Mouse (Mus musculus) forebrain, embryonic 11.5 days (tissue): ENCODE results near the gene Txndc12. TPM values are rescaled to one million over a fixed set of nuclear protein-coding genes. Genes with fewer than 3 reads are reported as not detected.

ENCODE experiments used
- ATAC-seq: fragments of 200-750 bp; cut with Nextera tagmentation; replicated peaks from 2 replicates; pipeline ENCODE4 v1.8.0; 2017; ENCODE audit warnings: moderate TSS enrichment; ENCODE audit not compliant: low FRiP score
- DNase-seq: peaks from one replicate; pipeline ENCODE4 v3.0.0-alpha.2; 2017; ENCODE audit warnings: low spot score
- H3K27ac ChIP-seq: fragments of 300-500 bp; sonication (generic); 2 replicates; pipeline ENCODE4 v1.5.1; 2014; ENCODE audit warnings: low read depth, low read length
- H3K27me3 ChIP-seq: fragments of 300-500 bp; sonication (generic); 2 replicates; pipeline ENCODE4 v1.6.1; 2014; ENCODE audit warnings: mild to moderate bottlenecking, low read length, mixed read lengths; ENCODE audit not compliant: control insufficient read depth, insufficient read depth
- H3K36me3 ChIP-seq: fragments of 300-500 bp; sonication (generic); 2 replicates; pipeline ENCODE4 v1.6.1; 2014; ENCODE audit warnings: mild to moderate bottlenecking, low read length, moderate library complexity, mixed read lengths; ENCODE audit not compliant: control insufficient read depth, insufficient read depth
- H3K4me1 ChIP-seq: fragments of 300-500 bp; sonication (generic); replicated peaks from 2 replicates; pipeline ENCODE4 v1.6.1; 2014; ENCODE audit warnings: low read length, mixed read lengths; ENCODE audit not compliant: control insufficient read depth, insufficient read depth
- H3K4me2 ChIP-seq: fragments of 300-500 bp; sonication (generic); 2 replicates; pipeline ENCODE4 v1.6.1; 2014; ENCODE audit warnings: low read depth, mild to moderate bottlenecking, low read length, moderate library complexity, mixed read lengths; ENCODE audit not compliant: severe bottlenecking
- H3K4me3 ChIP-seq: fragments of 300-500 bp; sonication (generic); 2 replicates; pipeline ENCODE4 v1.5.1; 2014; ENCODE audit warnings: low read depth, low read length
- H3K9ac ChIP-seq: fragments of 300-500 bp; sonication (generic); 2 replicates; pipeline ENCODE4 v1.6.1; 2014; ENCODE audit warnings: low read length
- H3K9me3 ChIP-seq: fragments of 300-500 bp; sonication (generic); 2 replicates; pipeline ENCODE4 v1.6.1; 2016; ENCODE audit warnings: low read length, mixed read lengths; ENCODE audit not compliant: control insufficient read depth
- WGBS: fragments of 180-500 bp; shearing (Covaris S2); extraction: QIAGEN DNeasy Blood & Tissue Kit; methylation state at CpG from one replicate; pipeline ENCODE4 v1.1.7; 2014; 5-methylcytosine and 5-hydroxymethylcytosine counted together
- polyA plus RNA-seq: library from polyadenylated mRNA; unstranded; fragments of >200 nt; fragmentation: Nextera tagmentation; extraction: Ambion mirVana; gene quantifications from 2 replicates; pipeline ENCODE4 v1.2.1, GENCODE M21; 2014

Gene Txndc12
- polyA plus RNA-seq, 1 experiment from 2014 or later = 101 TPM

- H3K9ac ChIP-seq = no peak overlapping the region
- H3K27me3 ChIP-seq = no peaks in the 10 kb centered on the region
- no peak overlapping the region for H3K4me2 ChIP-seq
- H3K4me1 ChIP-seq = no peaks in the 10 kb centered on the region
- WGBS = 71% methylated on average over 6 of the region's 6 CpGs
- no peaks in the 10 kb centered on the region for H3K36me3 ChIP-seq
- ATAC-seq (no peak), DNase-seq (no peak)
- H3K4me3 ChIP-seq = no peak overlapping the region
- no peaks in the 10 kb centered on the region for H3K9me3 ChIP-seq
- H3K27ac ChIP-seq = no peak overlapping the region
Observed at GRCm38 (mm10) chr4:108811550-108811949, 22.9 kb upstream of the Txndc12 start.

GRCm38 (mm10) chr4:108825677-108826076 is 8.7 kb upstream of the Txndc12 start:
- no peak overlapping the region for H3K4me2 ChIP-seq
- no peak for ATAC-seq

GRCm38 (mm10) chr4:108826096-108826495 is 8.3 kb upstream of the Txndc12 start:
- H3K27me3 ChIP-seq = no peaks in the 10 kb centered on the region
- H3K9me3 ChIP-seq = no peaks in the 10 kb centered on the region
- DNase-seq (no peak), ATAC-seq (no peak)
- no peak overlapping the region for H3K4me3 ChIP-seq
- no peak overlapping the region for H3K9ac ChIP-seq
- H3K4me1 ChIP-seq = no peaks in the 10 kb centered on the region
- no peak overlapping the region for H3K4me2 ChIP-seq
- H3K27ac ChIP-seq = no peak overlapping the region
- WGBS = 92% methylated on average over 1 of the region's 1 CpGs
- H3K36me3 ChIP-seq = peaks cover 15% of the 10 kb centered on the region; the same call in 1 of the 2 replicates

More at GRCm38 (mm10) chr4:108825677-108826076, 8.7 kb upstream of the Txndc12 start:
- H3K9ac ChIP-seq = no peak overlapping the region
- H3K27me3 ChIP-seq = no peaks in the 10 kb centered on the region
- no peak overlapping the region for H3K4me3 ChIP-seq
- WGBS = 98% methylated on average over 3 of the region's 3 CpGs
- DNase-seq = no peak
- H3K27ac ChIP-seq = no peak overlapping the region
- peaks cover 15% of the 10 kb centered on the region; the same call in 1 of the 2 replicates for H3K36me3 ChIP-seq
- H3K4me1 ChIP-seq = no peaks in the 10 kb centered on the region
- no peaks in the 10 kb centered on the region for H3K9me3 ChIP-seq

- Histone ChIP-seq H3K4me2 (no peak overlapping the region), H3K36me3 (peaks cover 15% of the 10 kb centered on the region; the same call in 1 of the 2 replicates)
- 98% methylated on average over 2 of the region's 2 CpGs for WGBS
Observed at GRCm38 (mm10) chr4:108826643-108827042, 7.8 kb upstream of the Txndc12 start.

GRCm38 (mm10) chr4:108830698-108831097 is 3.7 kb upstream of the Txndc12 start:
- no peak overlapping the region for H3K4me2 ChIP-seq
- ATAC-seq (no peak), DNase-seq (no peak)
- WGBS = 89% methylated on average over 1 of the region's 1 CpGs
- no peak overlapping the region for H3K4me3 ChIP-seq
- H3K9ac ChIP-seq = no peak overlapping the region; the same call in 1 of the 2 replicates
- no peak overlapping the region for H3K27ac ChIP-seq
- peaks cover 4% of the 10 kb centered on the region; the same call in 1 of the 2 replicates for H3K4me1 ChIP-seq
- peaks cover 10% of the 10 kb centered on the region; the same call in 1 of the 2 replicates for H3K36me3 ChIP-seq
- no peaks in the 10 kb centered on the region for H3K9me3 ChIP-seq
- H3K27me3 ChIP-seq = no peaks in the 10 kb centered on the region

More at GRCm38 (mm10) chr4:108826643-108827042, 7.8 kb upstream of the Txndc12 start:
- Histone ChIP-seq H3K4me1 (no peaks in the 10 kb centered on the region; the same call in 1 of the 2 replicates), H3K4me3 (no peak overlapping the region), H3K27me3 (no peaks in the 10 kb centered on the region), H3K9ac (no peak overlapping the region), H3K9me3 (no peaks in the 10 kb centered on the region), H3K27ac (no peak overlapping the region)
- no peak for DNase-seq
- ATAC-seq = no peak

GRCm38 (mm10) chr4:108832916-108833827 is 1.2 kb upstream of the Txndc12 start, which contains the start of gene Btf3l4:
Btf3l4 (minus strand) TSS chr4:108833614.
- H3K4me3 ChIP-seq = peak within 1 kb of the TSS; percentile 98
- H3K9ac ChIP-seq = peak within 1 kb of the TSS; percentile 99
- peak within 1 kb of the TSS; percentile 100 for H3K27ac ChIP-seq
- DNase-seq (peak; percentile 99), ATAC-seq (peak; percentile 97)
- under 1% methylated on average over 73 of the region's 73 CpGs for WGBS
- peak within 1 kb of the TSS; percentile 74 for H3K4me2 ChIP-seq
- no peaks in the 10 kb centered on the region for H3K9me3 ChIP-seq
- peaks cover 4% of the 10 kb centered on the region; the same call in 1 of the 2 replicates for H3K4me1 ChIP-seq
- H3K27me3 ChIP-seq = no peaks in the 10 kb centered on the region
- peaks cover 3% of the 10 kb centered on the region; the same call in 1 of the 2 replicates for H3K36me3 ChIP-seq

GRCm38 (mm10) chr4:108833828-108834114 is 630 bp upstream of the Txndc12 start:
- Histone ChIP-seq H3K27me3 (no peaks in the 10 kb centered on the region), H3K4me3 (peak overlapping the region; percentile 98), H3K9ac (peak overlapping the region; percentile 99), H3K4me2 (peak overlapping the region; percentile 74), H3K36me3 (peaks cover 3% of the 10 kb centered on the region; the same call in 1 of the 2 replicates), H3K9me3 (no peaks in the 10 kb centered on the region), H3K4me1 (peaks cover 4% of the 10 kb centered on the region; the same call in 1 of the 2 replicates), H3K27ac (peak overlapping the region; percentile 100)
- no peak for DNase-seq
- 0% methylated on average over 6 of the region's 6 CpGs for WGBS
- ATAC-seq = no peak

GRCm38 (mm10) chr4:108834971-108835311 is 540 bp downstream of the Txndc12 start:
- no peak for ATAC-seq
- Histone ChIP-seq H3K36me3 (peaks cover 2% of the 10 kb centered on the region; the same call in 1 of the 2 replicates), H3K4me1 (peaks cover 4% of the 10 kb centered on the region; the same call in 1 of the 2 replicates), H3K9me3 (no peaks in the 10 kb centered on the region), H3K4me3 (peak overlapping the region; percentile 98), H3K4me2 (peak overlapping the region; percentile 51), H3K9ac (peak overlapping the region; percentile 67), H3K27me3 (no peaks in the 10 kb centered on the region), H3K27ac (peak overlapping the region; percentile 100)
- under 1% methylated on average over 15 of the region's 15 CpGs for WGBS
- DNase-seq = no peak
